Mouse (Mus musculus) limb, embryonic 11.5 days (tissue): ENCODE results near the gene Hyou1. TPM values are rescaled to one million over a fixed set of nuclear protein-coding genes. Genes with fewer than 3 reads are reported as not detected.

Experiments used
- ATAC-seq: fragments of 200-750 bp; cut with Nextera tagmentation; 2 replicates; pipeline ENCODE4 v1.8.0; 2017; ENCODE audit warnings: low read depth; ENCODE audit not compliant: insufficient number of reproducible peaks, low FRiP score, low TSS enrichment
- DNase-seq: peaks from one replicate; pipeline ENCODE4 v3.0.0-alpha.2; 2015; ENCODE audit warnings: low spot score
- H3K27ac ChIP-seq: fragments of 300-500 bp; sonication (generic); replicated peaks from 2 replicates; pipeline ENCODE4 v1.5.1; 2014; ENCODE audit warnings: low read depth, mild to moderate bottlenecking, low read length
- H3K27me3 ChIP-seq: fragments of 300-500 bp; sonication (generic); 2 replicates; pipeline ENCODE4 v1.6.1; 2014; ENCODE audit warnings: mild to moderate bottlenecking, low read length, mixed read lengths; ENCODE audit not compliant: control insufficient read depth, insufficient read depth
- H3K36me3 ChIP-seq: fragments of 300-500 bp; sonication (generic); 2 replicates; pipeline ENCODE4 v1.6.1; 2014; ENCODE audit warnings: mild to moderate bottlenecking, low read length, moderate library complexity, mixed read lengths; ENCODE audit not compliant: control insufficient read depth, insufficient read depth
- H3K4me1 ChIP-seq: fragments of 300-500 bp; sonication (generic); 2 replicates; pipeline ENCODE4 v1.6.1; 2014; ENCODE audit warnings: low read length, mixed read lengths; ENCODE audit not compliant: control insufficient read depth, insufficient read depth
- H3K4me2 ChIP-seq: fragments of 300-500 bp; sonication (generic); 2 replicates; pipeline ENCODE4 v1.6.1; 2014; ENCODE audit warnings: low read depth, mild to moderate bottlenecking, moderate library complexity; ENCODE audit not compliant: severe bottlenecking
- H3K4me3 ChIP-seq: fragments of 300-500 bp; sonication (generic); 2 replicates; pipeline ENCODE4 v1.5.1; 2014; ENCODE audit warnings: low read depth, low read length
- H3K9ac ChIP-seq: fragments of 300-500 bp; sonication (generic); 2 replicates; pipeline ENCODE4 v1.6.1; 2014; ENCODE audit warnings: mild to moderate bottlenecking, low read length
- H3K9me3 ChIP-seq: fragments of 300-500 bp; sonication (generic); 2 replicates; pipeline ENCODE4 v1.6.1; 2016; ENCODE audit warnings: low read length; ENCODE audit not compliant: control insufficient read depth
- WGBS: fragments of 180-500 bp; shearing (Covaris S2); extraction: QIAGEN DNeasy Blood & Tissue Kit; methylation state at CpG from one replicate; pipeline ENCODE4 v1.1.7; 2014; 5-methylcytosine and 5-hydroxymethylcytosine counted together
- polyA plus RNA-seq: library from polyadenylated mRNA; unstranded; fragments of >200 nt; fragmentation: Nextera tagmentation; extraction: Ambion mirVana; gene quantifications from 2 replicates; pipeline ENCODE4 v1.2.1, GENCODE M21; 2014

The Hyou1 gene
- polyA plus RNA-seq, 1 experiment from 2014 or later: 36.1 TPM

DNA sequence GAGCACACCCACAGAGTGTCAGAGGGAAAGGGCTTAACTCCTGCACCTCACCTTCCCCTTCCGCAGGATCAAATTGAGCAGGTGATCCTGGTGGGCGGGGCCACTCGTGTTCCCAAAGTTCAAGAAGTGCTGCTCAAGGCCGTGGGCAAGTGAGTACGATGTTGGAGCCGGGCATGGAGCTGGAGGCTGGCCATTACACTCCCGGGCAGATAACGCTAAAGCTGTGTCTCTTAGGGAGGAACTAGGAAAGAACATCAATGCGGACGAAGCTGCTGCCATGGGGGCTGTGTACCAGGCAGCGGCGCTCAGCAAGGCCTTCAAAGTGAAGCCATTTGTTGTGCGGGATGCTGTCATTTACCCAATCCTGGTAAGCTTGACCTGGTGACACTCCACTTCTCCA is 5.3 kb downstream of the Hyou1 start:
- Histone ChIP-seq H3K9ac (no peak overlapping the region), H3K36me3 (peaks cover 43% of the 10 kb centered on the region), H3K27ac (no peak overlapping the region), H3K4me3 (no peak overlapping the region), H3K9me3 (no peaks in the 10 kb centered on the region), H3K4me2 (no peak overlapping the region), H3K27me3 (no peaks in the 10 kb centered on the region), H3K4me1 (peaks cover 8% of the 10 kb centered on the region)
- no peak for ATAC-seq
- WGBS: 92% methylated on average over 13 of the region's 13 CpGs
- no peak for DNase-seq

DNA sequence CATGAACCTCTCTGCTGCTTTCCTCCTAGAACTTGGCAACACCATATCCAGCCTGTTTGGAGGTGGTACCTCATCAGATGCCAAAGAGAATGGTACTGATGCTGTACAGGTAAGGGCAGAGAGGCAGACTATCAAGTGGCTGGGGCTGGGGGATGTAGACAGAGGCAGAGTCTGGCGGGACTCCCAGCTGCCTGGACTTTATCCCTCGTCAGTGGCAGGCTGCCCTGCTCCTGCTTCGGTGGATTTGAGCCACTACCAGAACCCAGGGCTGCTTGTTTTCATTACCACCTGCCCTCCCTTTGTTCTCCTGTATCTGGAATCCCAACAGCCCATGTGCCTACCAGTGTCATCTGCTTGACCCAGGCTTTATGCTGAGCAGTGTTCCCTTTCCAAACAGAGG is 7.9 kb downstream of the Hyou1 start:
- Histone ChIP-seq H3K27me3 (no peaks in the 10 kb centered on the region), H3K9ac (no peak overlapping the region), H3K4me2 (no peak overlapping the region), H3K36me3 (peaks cover 39% of the 10 kb centered on the region), H3K27ac (no peak overlapping the region), H3K4me1 (no peaks in the 10 kb centered on the region), H3K4me3 (no peak overlapping the region), H3K9me3 (no peaks in the 10 kb centered on the region)
- DNase-seq (no peak), ATAC-seq (no peak)
- 77% methylated on average over 3 of the region's 3 CpGs for WGBS

DNA sequence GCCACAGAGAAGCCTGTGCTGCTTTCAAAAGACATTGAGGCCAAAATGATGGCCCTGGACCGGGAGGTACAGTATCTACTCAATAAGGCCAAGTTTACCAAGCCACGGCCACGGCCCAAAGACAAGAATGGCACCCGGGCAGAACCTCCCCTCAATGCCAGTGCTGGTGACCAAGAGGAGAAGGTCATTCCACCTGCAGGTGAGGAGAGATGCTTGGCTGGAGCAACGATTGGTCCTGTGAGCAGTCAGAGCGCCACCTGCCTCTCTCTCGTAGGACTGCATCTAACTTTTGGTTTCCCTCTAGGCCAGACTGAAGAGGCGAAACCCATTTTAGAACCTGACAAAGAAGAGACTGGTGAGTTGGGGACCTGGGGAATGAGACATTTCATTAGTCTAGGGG is 10.0 kb downstream of the Hyou1 start:
- 71% methylated on average over 8 of the region's 8 CpGs for WGBS
- no peaks in the 10 kb centered on the region for H3K9me3 ChIP-seq
- no peak overlapping the region for H3K4me3 ChIP-seq
- H3K4me2 ChIP-seq: no peak overlapping the region
- no peak overlapping the region for H3K9ac ChIP-seq
- H3K27me3 ChIP-seq: no peaks in the 10 kb centered on the region
- peak; percentile 58 for DNase-seq
- ATAC-seq: no peak
- no peak overlapping the region for H3K27ac ChIP-seq
- H3K4me1 ChIP-seq: no peaks in the 10 kb centered on the region
- H3K36me3 ChIP-seq: peaks cover 32% of the 10 kb centered on the region

DNA sequence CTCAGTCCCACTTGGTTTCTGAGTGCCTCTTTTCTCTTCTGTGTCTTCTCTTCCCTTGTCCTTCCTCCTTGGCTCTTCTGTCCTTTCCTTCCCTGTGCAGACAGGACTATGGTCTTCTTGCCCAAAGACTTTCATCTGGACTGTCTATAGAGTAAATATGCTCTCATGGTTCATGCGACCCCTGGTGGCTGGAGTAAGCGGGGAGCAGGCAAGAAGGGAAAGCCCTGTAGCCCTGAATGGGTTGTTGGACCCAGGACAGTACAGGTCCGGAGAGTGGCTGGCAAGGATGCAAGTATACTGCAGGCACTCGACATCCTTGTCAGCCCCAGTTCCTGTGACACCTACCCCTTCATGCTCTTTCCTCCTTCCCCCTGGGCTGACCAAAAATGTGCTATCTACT is 12.2 kb downstream of the Hyou1 start:
- Histone ChIP-seq H3K4me1 (no peaks in the 10 kb centered on the region), H3K9ac (no peak overlapping the region), H3K4me3 (no peak overlapping the region), H3K4me2 (no peak overlapping the region), H3K36me3 (peaks cover 18% of the 10 kb centered on the region; the same call in 1 of the 2 replicates), H3K27ac (no peak overlapping the region), H3K27me3 (no peaks in the 10 kb centered on the region), H3K9me3 (no peaks in the 10 kb centered on the region)
- WGBS: 46% methylated on average over 4 of the region's 4 CpGs
- no peak for ATAC-seq
- DNase-seq: peak; percentile 80

DNA sequence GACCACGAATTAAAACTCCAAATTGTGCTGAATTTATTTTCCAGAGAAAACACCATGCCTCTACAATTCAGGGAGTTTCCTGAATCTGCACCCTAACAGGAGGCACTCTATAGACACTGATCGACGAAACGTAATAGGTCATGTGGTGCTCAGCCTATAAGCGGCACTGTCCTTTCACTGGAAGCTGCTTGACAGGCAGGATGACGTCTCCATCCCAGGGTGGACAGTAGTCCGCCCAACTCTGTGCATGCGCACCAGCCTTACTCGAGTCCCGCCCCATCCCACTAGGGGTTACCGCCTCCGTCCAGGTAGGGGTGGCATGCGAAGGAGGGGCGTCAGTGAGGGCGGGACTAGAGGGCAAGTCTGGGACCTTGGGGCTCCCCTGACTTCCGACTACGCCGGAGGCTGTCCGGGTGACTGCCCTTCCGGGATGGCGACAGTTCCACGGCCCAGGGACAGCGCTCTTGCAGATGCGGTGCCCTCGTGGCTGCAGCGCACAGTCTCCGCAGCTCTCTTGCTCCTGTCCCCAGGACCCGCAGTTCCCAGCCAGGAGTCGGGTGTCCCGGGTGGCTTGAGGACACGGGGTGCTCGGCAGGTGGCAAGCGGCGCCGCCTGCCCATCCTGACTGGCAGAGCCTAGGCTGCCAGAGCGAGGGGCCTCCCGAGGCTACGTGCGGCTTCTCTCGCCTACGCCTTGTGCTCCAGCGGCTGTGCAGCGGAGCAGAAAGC is 17.6 kb downstream of the Hyou1 start, which contains the start of gene Slc37a4:
Slc37a4 (plus strand) TSS at position 169 of the 728 bp plus-strand sequence.
- peak; percentile 85 for DNase-seq
- peak; percentile 91 for ATAC-seq
- H3K9me3 ChIP-seq: no peaks in the 10 kb centered on the region
- no peak within 1 kb of the TSS for H3K27ac ChIP-seq
- H3K36me3 ChIP-seq: peaks cover 11% of the 10 kb centered on the region; the same call in 1 of the 2 replicates
- H3K27me3 ChIP-seq: 0 out of 2 replicates have a peak, but pooled peaks cover 2% of the 10 kb centered on the region
- peak within 1 kb of the TSS; percentile 96 for H3K4me2 ChIP-seq
- WGBS: under 1% methylated on average over 43 of the region's 43 CpGs
- peak within 1 kb of the TSS; percentile 63 for H3K4me3 ChIP-seq
- H3K9ac ChIP-seq: peak within 1 kb of the TSS; percentile 77
- H3K4me1 ChIP-seq: peaks cover 9% of the 10 kb centered on the region; the same call in 1 of the 2 replicates

DNA sequence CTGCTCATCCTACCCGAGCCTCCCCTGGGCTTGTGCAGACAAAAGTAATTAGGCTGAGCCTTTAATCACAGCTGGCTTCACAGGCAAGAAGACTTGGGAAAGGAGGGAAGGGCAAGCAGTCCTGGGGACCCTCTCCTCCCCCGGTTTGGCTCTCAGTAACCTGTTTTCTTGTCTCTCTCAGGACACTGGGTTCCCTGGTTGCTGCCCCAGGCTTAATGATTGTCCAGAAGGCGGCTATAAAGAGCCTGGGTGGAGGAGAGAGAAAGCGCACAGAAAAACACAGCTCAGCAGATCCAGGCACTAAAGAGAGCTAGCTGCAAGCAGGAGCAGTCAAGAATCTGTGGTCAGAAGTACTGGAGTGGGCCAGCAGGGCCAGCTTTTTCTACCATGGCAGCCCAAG is 18.8 kb downstream of the Hyou1 start:
- peaks cover 9% of the 10 kb centered on the region; the same call in 1 of the 2 replicates for H3K4me1 ChIP-seq
- 0 out of 2 replicates have a peak, but pooled peaks cover 2% of the 10 kb centered on the region for H3K27me3 ChIP-seq
- DNase-seq (no peak), ATAC-seq (no peak)
- no peak overlapping the region for H3K4me3 ChIP-seq
- WGBS: 19% methylated on average over 4 of the region's 4 CpGs
- H3K36me3 ChIP-seq: peaks cover 14% of the 10 kb centered on the region
- no peaks in the 10 kb centered on the region for H3K9me3 ChIP-seq
- no peak overlapping the region for H3K4me2 ChIP-seq
- H3K9ac ChIP-seq: no peak overlapping the region
- H3K27ac ChIP-seq: no peak overlapping the region

DNA sequence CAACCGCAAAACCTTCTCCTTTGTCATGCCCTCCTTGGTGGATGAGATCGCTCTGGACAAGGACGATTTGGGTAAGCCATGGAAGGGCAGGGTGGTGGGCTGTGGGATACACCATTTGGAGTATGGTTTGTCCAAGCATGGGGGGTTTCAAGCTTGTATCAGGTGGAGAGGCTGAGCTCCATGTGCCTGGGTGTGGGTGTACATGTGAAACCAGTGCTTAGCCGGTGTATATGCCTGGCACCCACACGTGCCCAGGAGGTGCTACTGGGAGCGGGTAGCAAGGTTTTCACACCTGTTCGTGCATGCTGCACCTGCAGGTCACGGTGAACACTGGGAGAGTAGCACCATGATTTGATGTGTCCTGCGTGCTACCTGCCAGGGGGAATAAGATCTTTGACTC is 19.3 kb downstream of the Hyou1 start:
- DNase-seq (no peak), ATAC-seq (no peak)
- Histone ChIP-seq H3K9me3 (no peaks in the 10 kb centered on the region), H3K4me1 (peaks cover 9% of the 10 kb centered on the region; the same call in 1 of the 2 replicates), H3K4me3 (no peak overlapping the region), H3K27ac (no peak overlapping the region), H3K4me2 (no peak overlapping the region), H3K27me3 (0 out of 2 replicates have a peak, but pooled peaks cover 2% of the 10 kb centered on the region), H3K36me3 (peaks cover 17% of the 10 kb centered on the region), H3K9ac (no peak overlapping the region)
- WGBS: 87% methylated on average over 9 of the region's 9 CpGs

DNA sequence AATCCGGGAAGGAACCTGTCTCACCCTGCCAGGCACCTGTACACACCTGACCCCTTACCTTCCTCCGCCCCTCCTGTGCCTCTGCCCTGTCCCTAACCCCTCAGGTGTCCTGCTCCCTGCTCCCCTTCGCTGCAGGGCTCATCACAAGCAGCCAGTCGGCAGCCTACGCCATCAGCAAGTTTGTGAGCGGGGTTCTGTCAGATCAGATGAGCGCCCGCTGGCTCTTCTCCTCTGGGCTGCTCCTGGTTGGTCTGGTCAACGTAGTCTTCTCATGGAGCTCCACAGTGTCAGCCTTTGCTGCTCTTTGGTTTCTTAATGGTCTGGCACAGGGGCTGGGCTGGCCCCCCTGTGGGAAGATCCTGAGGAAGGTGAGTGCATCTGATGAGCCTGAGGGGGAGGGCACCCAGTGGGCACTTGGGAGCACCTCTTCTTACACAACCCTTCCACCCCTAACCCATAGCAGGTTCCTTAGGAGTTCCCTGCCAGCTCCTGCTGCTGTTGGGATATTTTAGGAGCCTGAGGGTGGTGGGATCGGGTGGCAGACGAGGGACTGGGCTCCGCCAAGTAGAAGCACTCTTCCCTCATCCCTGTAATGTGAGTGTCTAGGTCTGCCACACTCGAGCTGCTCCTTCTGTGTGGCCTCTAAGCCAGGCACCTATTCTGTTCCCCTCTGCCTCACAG is 20.0 kb downstream of the Hyou1 start:
- Histone ChIP-seq H3K4me1 (peaks cover 9% of the 10 kb centered on the region; the same call in 1 of the 2 replicates), H3K9me3 (no peaks in the 10 kb centered on the region), H3K4me3 (no peak overlapping the region), H3K27me3 (0 out of 2 replicates have a peak, but pooled peaks cover 2% of the 10 kb centered on the region), H3K9ac (no peak overlapping the region), H3K4me2 (no peak overlapping the region), H3K27ac (no peak overlapping the region), H3K36me3 (peaks cover 21% of the 10 kb centered on the region)
- 84% methylated on average over 13 of the region's 13 CpGs for WGBS
- DNase-seq (no peak), ATAC-seq (no peak)
